Comparison of ENCODE assay signal across 11 mouse cellular contexts in genomic region chrX:100392304-100392703, GRCm38 (mm10). TPM values are rescaled to one million over a fixed set of nuclear protein-coding genes. Genes with fewer than 3 reads are reported as not detected.
DNase-seq lines count a peak whose midpoint lies in the region; ATAC-seq and TF ChIP-seq lines count a peak whose summit lies in the region.
"Had no signal": no experiment of that assay in that cellular context is flagged by ENCODE, and none has a peak within 500 bp of the region (broad histone marks: within the 10 kb centered on the region; RNA-seq: fewer than 3 reads in every experiment).

No protein-coding gene starts in this region.

- no peaks in the 10 kb centered on the region for H3K9me3 ChIP-seq in forebrain, postnatal 0 days (ENCODE audit: low read length)
- H3K9me3 ChIP-seq in liver, embryonic 14.5 days (ENCODE audit: control insufficient read depth, low read length), result no peaks in the 10 kb centered on the region

- no peaks in the 10 kb centered on the region for H3K27me3 ChIP-seq in forebrain, postnatal 0 days (ENCODE audit: insufficient read depth, low read length)
- no peaks in the 10 kb centered on the region for H3K27me3 ChIP-seq in liver, embryonic 14.5 days (ENCODE audit: control insufficient read depth, insufficient read depth, low read length)
- H3K27me3 ChIP-seq in splenic B cell, adult 2 months (ENCODE audit: control insufficient read depth, insufficient read depth, low read length, poor library complexity, severe bottlenecking), result no peaks in the 10 kb centered on the region

- H3K27ac ChIP-seq in forebrain, postnatal 0 days (ENCODE audit: low read depth, low read length), result no peak overlapping the region
- H3K27ac ChIP-seq in liver, embryonic 14.5 days, result no peak overlapping the region

- WGBS in forebrain, postnatal 0 days, result 34% methylated on average over 6 of the region's 6 CpGs
- WGBS in liver, embryonic 14.5 days (ENCODE audit: insufficient replicate concordance), result 23% methylated on average over 6 of the region's 6 CpGs

- no peak overlapping the region for H3K4me3 ChIP-seq in forebrain, postnatal 0 days (ENCODE audit: low read depth, low read length)
- no peak overlapping the region for H3K4me3 ChIP-seq in liver, embryonic 14.5 days (ENCODE audit: insufficient read depth in 1 of 2, low read depth in 2 of 2, low read length in 2 of 2)
- H3K4me3 ChIP-seq: megakaryocyte, embryonic 14.5 days had no signal

- H3K9ac ChIP-seq in forebrain, postnatal 0 days, result no peak overlapping the region
- no peak overlapping the region for H3K9ac ChIP-seq in liver, embryonic 14.5 days (replicated peaks)

- peak; percentile 16 to 69 for DNase-seq in adrenal gland, adult (ENCODE audit: inconsistent age in 2 of 2, low spot score in 1 of 2)
- no peak for DNase-seq in adrenal gland, adult 8-10 months
- peak; percentile 2 to 28 for DNase-seq in left cerebral cortex, postnatal 10 days (ENCODE audit: extremely low spot score in 1 of 2, low spot score in 2 of 2)
- DNase-seq in left cerebral cortex, postnatal 36 days (ENCODE audit: low spot score in 2 of 2), result no peak
- peak; percentile 57 for DNase-seq in adrenal gland, postnatal 10 days
- peak; percentile 45 for DNase-seq in forebrain, postnatal 0 days
- peak in 1 of 3 experiments; percentile 1 for DNase-seq in liver, embryonic 14.5 days (ENCODE audit: low read depth in 3 of 3, low spot score in 3 of 3)
- DNase-seq in splenic B cell, adult 2 months (ENCODE audit: low read depth, low spot score), result peak; percentile 0

- no peaks in the 10 kb centered on the region for H3K4me1 ChIP-seq in forebrain, postnatal 0 days (ENCODE audit: insufficient read depth)
- H3K4me1 ChIP-seq in liver, embryonic 14.5 days (replicated peaks; ENCODE audit: control insufficient read depth in 2 of 2, insufficient read depth in 2 of 2, low read length in 1 of 2), result peaks cover 0 to 7% of the 10 kb centered on the region in 2 experiments; a peak in 2 of 4 replicates
- H3K4me1 ChIP-seq: megakaryocyte, embryonic 14.5 days had no signal

- no peak overlapping the region for H3K4me2 ChIP-seq in forebrain, postnatal 0 days (ENCODE audit: low read depth)
- H3K4me2 ChIP-seq in liver, embryonic 14.5 days (ENCODE audit: low read depth), result no peak overlapping the region

- intact Hi-C loops in left cerebral cortex, postnatal 10 days (cut with DNase I), result loop anchor here (5.0 to 10.0 kb wide), 2 partner anchors 580 to 1258 kb away; partner anchors contain the start of gene Efnb1
- intact Hi-C loops in left cerebral cortex, postnatal 36 days (cut with DNase I), result loop anchor here (5.0 kb wide), 1 partner anchor 575 kb away; no protein-coding TSS in a partner anchor

- TF ChIP-seq EP300 in liver, embryonic 14.5 days (IDR thresholded peaks at IDR 0.05; ENCODE audit: low read depth), result no peak

- peak; percentile 53 for ATAC-seq in forebrain, postnatal 0 days
- ATAC-seq in liver, embryonic 14.5 days (ENCODE audit: insufficient read depth), result no peak

- no peaks in the 10 kb centered on the region for H3K36me3 ChIP-seq in forebrain, postnatal 0 days (ENCODE audit: insufficient read depth)
- no peaks in the 10 kb centered on the region for H3K36me3 ChIP-seq in liver, embryonic 14.5 days (replicated peaks; ENCODE audit: control insufficient read depth, insufficient read depth, low read depth)
- no peaks in the 10 kb centered on the region for H3K36me3 ChIP-seq in splenic B cell, adult 2 months (ENCODE audit: control insufficient read depth, insufficient read depth, low read length, poor library complexity, severe bottlenecking)

- TF ChIP-seq CTCF in forebrain, postnatal 0 days (IDR thresholded peaks at IDR 0.05; ENCODE audit: low read depth), result peak; percentile 76
- peak; percentile 65 for TF ChIP-seq CTCF in liver, embryonic 14.5 days (IDR thresholded peaks at IDR 0.05; ENCODE audit: low read depth)

RNA-seq across cellular contexts. Expression of gene Otud6a, which starts 36.5 kb away (rescaled TPM):
- total RNA-seq in adrenal gland, adult 8-10 months (2022), result not detected
- not detected for total RNA-seq in left cerebral cortex, postnatal 10 days (2021)
- total RNA-seq in left cerebral cortex, postnatal 36 days (2021), result not detected
- total RNA-seq in adrenal gland, postnatal 10 days (2021), result not detected
- total RNA-seq in forebrain, postnatal 0 days (2014; rRNA removed), result not detected in 2 replicates
- not detected in 2 replicates for polyA plus RNA-seq in forebrain, postnatal 0 days (2015; fragmentation: Nextera tagmentation; extraction: Ambion mirVana)
- polyA plus RNA-seq in liver, embryonic 14.5 days (2012; rRNA removed), result not detected in 2 replicates
- not detected in 2 replicates for polyA plus RNA-seq in liver, embryonic 14.5 days (2014; fragmentation: Nextera tagmentation; extraction: Ambion mirVana)
- total RNA-seq: gastrocnemius, postnatal 4 days had no signal
- polyA plus RNA-seq: C2C12 had no signal

RNA-seq across cellular contexts. Expression of gene Awat2, which starts 50.2 kb away (rescaled TPM):
- total RNA-seq in adrenal gland, adult 8-10 months (2022), result 1 to 10 TPM in 1 of 4 experiments, under 1 TPM in 3; 0.58 to 1.6 (median 0.64) TPM
- total RNA-seq in left cerebral cortex, postnatal 10 days (2021), result not detected
- under 1 TPM in 1 of 2 experiments, not detected in 1; 0.25 TPM for total RNA-seq in left cerebral cortex, postnatal 36 days (2021)
- total RNA-seq in adrenal gland, postnatal 10 days (2021), result 1 to 10 TPM in 1 of 2 experiments, under 1 TPM in 1; 0.33 to 1.2 TPM
- total RNA-seq in forebrain, postnatal 0 days (2014; rRNA removed), result 0.46 TPM in 1 of 2 replicates, not detected in the other
- polyA plus RNA-seq in forebrain, postnatal 0 days (2015; fragmentation: Nextera tagmentation; extraction: Ambion mirVana), result 0.06 and 0.16 TPM in 2 replicates
- polyA plus RNA-seq in liver, embryonic 14.5 days (2012; rRNA removed), result 0.18 and 0.26 TPM in 2 replicates
- polyA plus RNA-seq in liver, embryonic 14.5 days (2014; fragmentation: Nextera tagmentation; extraction: Ambion mirVana), result 0.15 TPM in 2 replicates

Comparison
In these comparisons a context has a peak if more than half of its experiments do, and no peak if none do; other contexts are left out.
1. DNase-seq: peak in adrenal gland, adult (2 of 2), left cerebral cortex, postnatal 10 days (2 of 2), adrenal gland, postnatal 10 days (single experiment), forebrain, postnatal 0 days (single experiment) and splenic B cell, adult 2 months (single experiment); none in adrenal gland, adult 8-10 months (single experiment) and left cerebral cortex, postnatal 36 days (0 of 2).